Mouse (Mus musculus): Measurements from ENCODE around the gene Casd1.

DNA sequence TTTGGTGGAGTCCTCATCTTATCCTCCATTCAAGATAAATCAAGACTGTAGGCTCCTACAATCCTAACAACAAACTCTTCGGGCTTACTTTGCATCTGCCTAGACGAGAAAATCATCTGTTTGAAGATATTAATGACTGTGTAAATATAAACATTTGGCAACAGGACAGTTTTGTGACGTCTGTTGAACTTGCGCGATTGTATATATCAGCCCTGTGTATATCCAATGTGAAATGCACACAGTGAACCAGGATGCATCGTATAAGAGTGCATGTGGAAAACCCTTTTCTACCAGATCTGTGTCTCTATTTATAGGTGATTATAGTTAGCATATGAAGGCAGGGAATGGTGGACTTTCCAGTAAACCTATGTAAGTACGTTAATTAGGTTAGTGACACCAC lies 41.4 kb downstream of the Casd1 start:
- TF ChIP-seq CEBPB (IDR thresholded peaks at IDR 0.05; ENCODE audit: insufficient read depth, poor library complexity, severe bottlenecking) = no peak
- TF ChIP-seq TCF12 (IDR thresholded peaks at IDR 0.05; ENCODE audit: insufficient read depth, poor library complexity, severe bottlenecking) = no peak
- no peak for TF ChIP-seq MYOG (IDR thresholded peaks at IDR 0.05; ENCODE audit: control insufficient read depth in 1 of 3, insufficient read depth in 1 of 3, insufficient read length in 2 of 3, low read depth in 2 of 3)
- TF ChIP-seq USF1 (IDR thresholded peaks at IDR 0.05; ENCODE audit: low read depth) = no peak
- TF ChIP-seq POLR2A (IDR thresholded peaks at IDR 0.05; ENCODE audit: insufficient read length, low read depth) = no peak
